Mouse (Mus musculus): ENCODE data around the gene Derl3.
A peak's percentile ranks its signal among the peaks of the same experiment; 100 is the strongest.

Gene Derl3

GRCm38 (mm10) chr10:75941042-75941824, 48.0 kb downstream of the Derl3 start:
- DNase-seq (ENCODE audit: low spot score): no peak

- no peak for DNase-seq (ENCODE audit: low spot score)
Observed at GRCm38 (mm10) chr10:75942736-75943477, 49.7 kb downstream of the Derl3 start, which contains the start of gene Vpreb3. Gene Vpreb3 (plus strand): TSS chr10:75943057.

GRCm38 (mm10) chr10:75944066-75944772, 51.0 kb downstream of the Derl3 start:
- DNase-seq (ENCODE audit: low spot score): no peak

- peak; percentile 37 for DNase-seq (ENCODE audit: low spot score)
Observed at GRCm38 (mm10) chr10:75945213-75945612, 52.0 kb downstream of the Derl3 start.
